Mouse (Mus musculus) cortical plate, adult 2 months (tissue): Measurements from ENCODE around the gene Serpina3m.
"Not testable (repeated sequence)": the region's sequence is repeated elsewhere in the genome, so short reads cannot be mapped to it uniquely, and the experiment has no call there.

Experiments used
- CTCF ChIP-seq: fragments of 200-500 bp; IDR thresholded peaks from 2 replicates; pipeline ENCODE4 v1.5.1; 2011; ENCODE audit warnings: mild to moderate bottlenecking, control low read depth, low read length; ENCODE audit not compliant: insufficient read depth; ENCODE audit errors: extremely low read depth
- POLR2A ChIP-seq: fragments of 200-500 bp; IDR thresholded peaks from 2 replicates; pipeline ENCODE4 v1.6.1; 2011; ENCODE audit warnings: mild to moderate bottlenecking, low read length, control low read depth; ENCODE audit not compliant: insufficient read depth; ENCODE audit errors: extremely low read depth

DNA sequence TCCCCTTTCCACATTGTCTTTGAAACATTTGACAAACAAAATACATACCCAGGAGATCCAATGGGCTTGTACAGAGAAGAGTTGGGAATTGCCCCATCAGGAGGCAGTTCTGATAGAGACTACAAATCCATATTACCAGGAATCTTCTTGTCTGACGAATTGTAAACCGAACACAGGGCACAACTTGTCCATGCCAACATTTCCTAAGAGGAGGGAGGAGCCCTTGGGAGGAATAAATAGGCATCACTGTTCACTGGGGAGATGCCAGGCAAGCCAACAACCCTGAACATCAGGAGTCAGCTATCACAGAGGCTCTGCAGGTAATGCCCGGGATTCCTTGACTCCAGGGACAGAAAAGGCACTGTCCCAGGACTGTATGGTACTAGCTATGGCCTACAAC is at the start of gene Serpina3m, which contains the start of gene Serpina3k:
- TF ChIP-seq POLR2A, CTCF: not testable (repeated sequence)
